Mouse (Mus musculus): ENCODE data around the gene Spef1.

GRCm38 (mm10) chr2:131222562-131222961, 35.5 kb upstream of the Spef1 start:
- TF ChIP-seq CTCF (IDR thresholded peaks at IDR 0.05; ENCODE audit: low read depth) (no peak), EP300 (optimal IDR thresholded peaks at IDR 0.05) (no peak)

Data from stomach, postnatal 0 days (tissue).